Comparison of ENCODE assay signal across 14 mouse cellular contexts in genomic region chr4:46628081-46628480, GRCm38 (mm10).
"Had no signal": no experiment of that assay in that cellular context is flagged by ENCODE, and none has a peak within 500 bp of the region (broad histone marks: within the 10 kb centered on the region; RNA-seq: fewer than 3 reads in every experiment).

No protein-coding gene starts in this region.

- H3K4me2 ChIP-seq: midbrain, embryonic 13.5 days; neural tube, embryonic 15.5 days; stomach, embryonic 15.5 days had no signal

- H3K9ac ChIP-seq: liver, embryonic 14.5 days; midbrain, embryonic 13.5 days; neural tube, embryonic 15.5 days; stomach, embryonic 15.5 days had no signal

- ATAC-seq: inflammation-experienced regulatory T-cells, adult 6 months; midbrain, embryonic 13.5 days had no signal

- DNase-seq: kidney, adult 8-10 months; kidney, postnatal 36 days; left cerebral cortex, postnatal 4 days; lung, adult 18-20 months; right cerebral cortex, postnatal 4 days had no signal

- H3K27ac ChIP-seq: kidney, postnatal 0 days; layer of hippocampus, adult 2 months; limb, embryonic 13.5 days; liver, embryonic 14.5 days; midbrain, embryonic 13.5 days; neural tube, embryonic 15.5 days; stomach, embryonic 15.5 days had no signal

- H3K9me3 ChIP-seq: limb, embryonic 13.5 days; midbrain, embryonic 13.5 days; neural tube, embryonic 15.5 days; stomach, embryonic 15.5 days had no signal

- H3K27me3 ChIP-seq: limb, embryonic 13.5 days; midbrain, embryonic 13.5 days; neural tube, embryonic 15.5 days; stomach, embryonic 15.5 days had no signal

- H3K4me3 ChIP-seq: layer of hippocampus, adult 2 months; limb, embryonic 13.5 days; midbrain, embryonic 13.5 days; myocyte; neural tube, embryonic 15.5 days; stomach, embryonic 15.5 days had no signal

- H3K36me3 ChIP-seq: limb, embryonic 13.5 days; midbrain, embryonic 13.5 days; neural tube, embryonic 15.5 days; stomach, embryonic 15.5 days had no signal
